Mouse (Mus musculus): ENCODE measurements at regions not wholly inside any gene's neighbourhood (a gene's known extent, or its start where the extent isn't known, plus 50 kb on each side); places are given as distances from the start of the nearest gene placed in this dataset.

DNA sequence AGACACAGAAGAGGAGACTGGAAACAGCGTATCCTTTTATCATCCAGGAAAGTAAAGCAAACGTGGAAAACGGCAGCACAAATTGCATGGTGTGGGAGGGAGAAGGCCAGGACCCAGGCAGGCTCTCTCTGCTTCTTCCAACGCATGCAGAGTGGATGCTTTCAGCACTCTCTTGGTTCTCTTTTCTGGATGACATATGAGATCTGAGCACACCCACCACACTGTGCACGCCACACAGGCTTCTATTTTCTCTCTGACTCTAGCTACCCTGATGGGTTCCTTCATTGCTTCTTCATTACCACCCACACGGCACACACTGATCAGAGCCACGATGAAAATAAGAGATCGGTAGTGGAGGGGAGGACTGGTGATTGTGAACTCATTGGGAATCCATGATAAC is 97.3 kb downstream of the Cavin4 start:
- TF ChIP-seq CTCF (IDR thresholded peaks at IDR 0.05; ENCODE audit: low read depth) = no peak
- TF ChIP-seq EP300 (IDR thresholded peaks at IDR 0.05; ENCODE audit: low read depth) = no peak

Data from liver, postnatal 0 days (tissue).